Mouse (Mus musculus) bone marrow macrophage, adult 2 months (primary cell): Measurements from ENCODE around the gene Mbl1. TPM values are rescaled to one million over a fixed set of nuclear protein-coding genes. Genes with fewer than 3 reads are reported as not detected.

ENCODE experiments used
- H3K27ac ChIP-seq: 2 replicates; pipeline ENCODE4 v1.5.1; 2012; ENCODE audit warnings: low read depth, low read length; ENCODE audit not compliant: insufficient read depth
- H3K4me1 ChIP-seq: 2 replicates; pipeline ENCODE4 v1.6.1; 2012; ENCODE audit warnings: low read length; ENCODE audit not compliant: control insufficient read depth, insufficient read depth
- H3K4me3 ChIP-seq: 2 replicates; pipeline ENCODE4 v1.5.1; 2012; ENCODE audit warnings: mild to moderate bottlenecking, low read length, moderate library complexity; ENCODE audit not compliant: insufficient read depth
- CTCF ChIP-seq: IDR thresholded peaks from 2 replicates; pipeline ENCODE4 v1.5.1; 2012; ENCODE audit warnings: low read depth, mild to moderate bottlenecking, low read length, moderate library complexity
- POLR2A ChIP-seq: IDR thresholded peaks from 2 replicates; pipeline ENCODE4 v1.6.1; 2012; ENCODE audit warnings: mild to moderate bottlenecking, low read depth, low read length, borderline replicate concordance
- polyA plus RNA-seq: library from polyadenylated mRNA; stranded (reverse); fragments of >200 nt; gene quantifications from 2 replicates; pipeline ENCODE4 v1.2.4, GENCODE M21; 2012; ENCODE audit not compliant: missing spikeins, insufficient read depth, insufficient read length

The Mbl1 gene
- polyA plus RNA-seq, 1 experiment: not detected

DNA sequence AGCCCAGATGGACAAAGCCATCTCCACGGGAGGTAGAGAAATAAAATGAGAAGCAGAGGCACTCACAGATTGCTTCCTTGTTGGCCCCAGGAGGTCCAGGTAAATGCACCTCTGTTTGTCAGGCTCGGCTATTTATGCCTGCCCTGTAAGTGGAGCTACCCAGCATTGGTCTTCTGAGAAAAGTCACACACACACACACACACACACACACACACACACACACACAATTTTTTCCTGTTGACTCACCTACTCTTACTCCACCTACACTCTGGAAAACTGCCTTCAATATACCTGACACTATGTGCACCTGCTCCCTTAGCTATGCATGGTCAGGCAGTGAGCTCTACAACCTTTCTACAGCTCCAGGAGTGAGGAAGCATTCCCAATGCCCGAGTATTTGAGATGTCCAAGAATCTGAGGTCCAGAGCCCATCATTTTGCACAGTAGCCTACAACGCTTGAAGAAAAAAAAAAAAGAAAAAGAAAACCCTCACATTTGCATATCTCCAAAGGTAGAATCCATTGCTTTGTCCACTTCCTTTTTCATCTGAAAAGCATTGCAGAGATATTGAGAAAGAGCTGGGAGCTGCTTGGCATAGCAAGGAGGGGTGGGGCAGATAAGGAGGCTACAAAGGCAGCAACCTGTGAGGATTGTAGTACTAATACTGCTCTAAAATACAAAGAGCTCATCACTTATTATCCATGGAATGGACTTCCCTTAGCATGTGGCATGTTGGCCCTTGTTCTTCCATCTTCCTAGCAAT is 34.0 kb downstream of the Mbl1 start, which contains the start of gene Sftpd:
Gene Sftpd, minus strand, starts transcription at position 91 of the 763 bp plus-strand sequence.
- TF ChIP-seq CTCF (no peak), POLR2A (no peak)
- no peaks in the 10 kb centered on the region for H3K4me1 ChIP-seq
- no peak within 1 kb of the TSS for H3K4me3 ChIP-seq
- no peak within 1 kb of the TSS for H3K27ac ChIP-seq

GRCm38 (mm10) chr14:41189496-41189895 is 38.2 kb downstream of the Mbl1 start:
- Histone ChIP-seq H3K27ac (no peak overlapping the region), H3K4me3 (no peak overlapping the region), H3K4me1 (no peaks in the 10 kb centered on the region)
- TF ChIP-seq CTCF: no peak
- no peak for TF ChIP-seq POLR2A

GRCm38 (mm10) chr14:41198037-41198730 is 46.9 kb downstream of the Mbl1 start:
- TF ChIP-seq CTCF (no peak), POLR2A (no peak)

More at GRCm38 (mm10) chr14:41198037-41198730, 46.9 kb downstream of the Mbl1 start:
- Histone ChIP-seq H3K4me3 (no peak overlapping the region), H3K27ac (no peak overlapping the region), H3K4me1 (no peaks in the 10 kb centered on the region)

Other genes with a start within 250 kb of the Mbl1 start
- 71.8 and 88.3 TPM in 2 replicates for gene Tspan14, start 184.7 kb upstream of the Mbl1 start, polyA plus RNA-seq
- gene Fam213a, start 137.7 kb upstream of the Mbl1 start, polyA plus RNA-seq: 29.1 and 31.6 TPM in 2 replicates
- not detected in 2 replicates for gene Dydc2, start 82.2 kb upstream of the Mbl1 start, polyA plus RNA-seq
- not detected in 2 replicates for gene Dydc1, start 78.5 kb upstream of the Mbl1 start, polyA plus RNA-seq
- gene Mat1a, start 46.4 kb upstream of the Mbl1 start, polyA plus RNA-seq: not detected in 2 replicates
- not detected in 2 replicates for gene Sftpa1, start 19.7 kb upstream of the Mbl1 start, polyA plus RNA-seq
- gene Sftpd, start 33.7 kb downstream of the Mbl1 start, polyA plus RNA-seq: not detected in 2 replicates
- not detected in 2 replicates for gene Gm2832, start 127.3 kb downstream of the Mbl1 start, polyA plus RNA-seq
- gene Gm5798, start 197.2 kb downstream of the Mbl1 start, polyA plus RNA-seq: not detected in 2 replicates
- gene Gm7945, start 234.9 kb downstream of the Mbl1 start, polyA plus RNA-seq: not detected in 2 replicates